Mouse (Mus musculus) kidney, postnatal 25 days (tissue): ENCODE measurements around the gene Hpd.

ENCODE experiments used
- DNase-seq, 2 experiments: peaks; one replicate each; pipeline ENCODE4 v3.0.0; 2021; ENCODE audit warnings: mixed read lengths in 2 of 2

Gene Hpd

GRCm38 (mm10) chr5:123146357-123146756 is 36.2 kb downstream of the Hpd start:
- DNase-seq: peak in 1 of 2 experiments; percentile 25

GRCm38 (mm10) chr5:123144746-123145590 is 37.6 kb downstream of the Hpd start:
- DNase-seq: no peak

DNA sequence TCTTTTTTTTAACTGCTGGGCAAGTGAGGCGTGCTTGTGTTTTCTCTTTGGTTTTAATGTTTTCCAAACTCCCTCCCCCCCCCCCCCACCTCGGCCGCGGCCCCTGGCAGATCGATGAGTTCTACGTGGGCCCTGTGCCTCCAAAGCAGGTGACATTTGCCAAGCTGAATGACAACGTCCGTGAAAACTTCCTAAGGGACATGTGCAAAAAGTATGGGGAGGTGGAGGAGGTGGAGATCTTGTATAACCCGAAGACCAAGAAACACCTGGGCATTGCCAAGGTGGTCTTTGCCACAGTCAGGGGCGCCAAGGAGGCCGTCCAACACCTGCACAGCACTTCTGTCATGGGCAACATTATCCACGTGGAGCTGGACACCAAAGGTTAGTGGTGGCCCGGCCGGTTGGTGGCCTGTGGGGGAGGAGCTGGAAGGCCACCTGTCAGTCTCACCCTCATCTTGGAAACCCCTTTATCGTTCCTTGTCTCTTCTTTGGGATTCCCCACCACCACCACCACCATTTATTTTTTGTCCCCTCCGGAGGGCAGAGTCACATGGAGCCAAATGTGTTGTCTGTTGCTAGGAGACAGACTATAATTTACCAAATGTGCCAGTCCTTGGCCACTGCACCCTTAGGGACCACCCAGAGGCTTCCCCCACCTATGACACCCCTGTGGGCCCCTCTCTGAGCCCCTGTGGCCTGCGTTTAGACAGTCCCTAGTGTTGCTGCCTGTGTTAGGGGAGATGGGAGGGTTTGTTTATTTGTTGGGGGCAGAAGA is 38.4 kb downstream of the Hpd start:
- no peak for DNase-seq

GRCm38 (mm10) chr5:123143251-123143970 is 39.1 kb downstream of the Hpd start:
- DNase-seq: peak; percentile 57 to 59

DNA sequence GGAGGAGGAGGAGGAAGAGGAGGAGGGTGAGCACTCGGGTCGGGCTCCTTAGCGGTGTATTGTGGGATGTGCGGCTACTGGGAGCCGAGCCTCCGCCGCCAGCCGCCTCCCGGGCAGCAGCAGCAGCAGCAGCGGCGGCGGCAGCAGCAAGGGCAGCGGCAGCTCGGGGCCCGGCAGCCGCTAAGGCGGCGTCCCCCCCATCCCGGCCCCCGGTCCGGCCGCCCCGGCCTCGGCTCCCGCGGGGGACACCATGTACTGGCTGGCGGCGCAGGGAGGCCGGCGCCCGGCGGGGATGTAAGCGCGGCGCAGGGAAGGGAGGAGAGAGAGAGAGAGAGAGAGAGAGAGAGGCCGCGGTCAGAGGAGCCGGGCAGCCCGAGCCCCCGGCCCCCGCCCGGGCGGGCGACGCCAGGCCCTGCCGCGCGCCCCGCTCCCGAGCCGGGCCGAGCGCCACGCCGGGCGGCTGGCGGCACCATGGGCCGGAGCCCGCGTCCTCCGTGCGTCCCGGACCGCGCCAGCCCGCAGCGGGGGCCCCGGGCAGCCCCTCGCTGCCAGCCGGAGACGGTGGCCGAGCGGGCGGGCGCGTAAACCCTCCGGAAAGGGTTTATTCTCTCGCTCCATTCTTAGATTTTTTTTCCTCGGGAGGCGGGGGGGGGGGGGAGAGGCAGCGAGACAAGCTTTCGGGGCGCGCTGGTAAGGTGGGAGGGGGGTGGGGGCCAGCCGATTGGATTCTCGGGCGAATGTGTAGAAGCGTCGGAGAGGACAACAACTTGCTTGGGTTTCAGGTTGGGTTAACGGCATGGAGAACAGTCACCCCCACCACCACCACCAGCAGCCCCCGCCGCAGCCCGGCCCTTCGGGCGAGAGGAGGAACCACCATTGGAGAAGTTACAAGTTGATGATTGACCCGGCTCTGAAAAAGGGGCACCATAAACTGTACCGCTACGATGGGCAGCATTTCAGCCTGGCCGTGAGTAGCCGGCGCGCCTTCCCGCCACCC is 40.1 kb downstream of the Hpd start, which contains the start of gene Setd1b:
TSS of gene Setd1b (plus strand) at position 33 of the 997 bp plus-strand sequence.
- peak; percentile 69 to 86 for DNase-seq

DNA sequence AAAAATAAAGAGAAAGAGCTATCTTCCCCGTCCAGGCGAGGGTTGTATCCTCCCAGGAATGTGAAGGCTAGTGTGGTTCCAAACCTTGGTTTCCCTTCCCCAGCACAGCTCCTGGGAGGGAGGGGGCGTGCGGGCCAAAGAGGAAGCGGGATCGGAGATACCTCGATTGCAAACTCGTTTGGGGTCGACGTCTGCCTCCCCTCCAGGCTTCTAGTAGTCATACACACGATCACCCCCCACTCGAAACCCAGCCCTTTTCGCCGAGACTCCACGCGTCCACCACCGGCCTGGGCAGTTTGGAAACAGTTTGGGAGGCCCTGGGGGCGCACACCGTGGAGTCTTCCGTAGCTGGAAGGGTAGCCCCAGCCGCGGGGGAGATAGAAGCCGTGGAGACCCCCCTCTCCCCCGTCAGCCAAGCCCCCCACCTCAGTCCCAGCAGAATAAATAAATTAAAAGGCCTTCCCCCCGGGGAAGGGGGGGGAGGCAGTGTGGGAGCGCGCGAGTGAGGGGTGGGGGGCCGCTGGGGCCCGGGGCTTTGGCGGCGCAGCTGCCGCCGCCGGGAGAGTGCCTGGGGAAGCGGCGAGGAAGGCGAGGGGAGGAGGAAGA is 40.9 kb downstream of the Hpd start:
- peak; percentile 55 to 78 for DNase-seq

DNA sequence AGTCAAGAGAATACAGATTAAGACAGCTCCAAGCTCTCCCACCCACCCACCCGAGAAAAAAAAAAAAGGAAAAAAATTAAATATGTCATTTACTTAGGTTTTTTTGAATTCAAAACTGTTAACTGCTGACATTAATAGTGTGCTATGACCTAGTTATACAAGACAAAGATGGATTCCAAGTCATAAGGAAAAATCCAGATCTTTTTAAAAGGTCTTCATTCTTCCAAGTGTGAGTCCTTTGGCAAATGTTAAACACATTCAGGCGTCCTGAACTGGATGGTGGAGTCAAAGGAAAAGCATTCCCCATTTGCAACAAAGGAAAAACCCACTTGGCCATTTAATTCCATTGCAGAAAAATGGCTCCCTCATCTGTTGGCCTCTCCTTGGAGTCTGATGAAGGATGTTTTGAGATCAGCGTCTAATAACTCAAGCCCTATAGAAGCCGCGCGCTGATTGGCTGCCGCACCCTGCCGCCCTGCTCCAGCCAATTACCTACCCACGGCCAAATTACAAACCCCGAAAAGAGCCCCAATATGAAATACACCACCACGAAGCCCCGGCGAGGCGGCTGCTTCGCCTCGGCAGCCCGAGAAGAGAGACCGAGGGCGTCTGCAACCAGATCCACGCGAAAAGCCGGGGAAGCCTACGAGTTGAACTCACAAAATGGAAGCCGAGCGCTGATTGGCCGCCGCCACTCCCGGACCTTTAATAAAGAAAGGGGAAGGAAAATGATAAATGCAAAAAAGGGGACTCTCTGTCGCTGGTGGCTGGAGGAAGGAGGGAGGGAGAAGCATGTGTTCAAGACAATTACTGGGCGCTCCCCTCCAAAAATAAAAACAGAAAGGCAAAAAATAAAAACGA is 41.6 kb downstream of the Hpd start:
- DNase-seq: peak; percentile 95 to 96

DNA sequence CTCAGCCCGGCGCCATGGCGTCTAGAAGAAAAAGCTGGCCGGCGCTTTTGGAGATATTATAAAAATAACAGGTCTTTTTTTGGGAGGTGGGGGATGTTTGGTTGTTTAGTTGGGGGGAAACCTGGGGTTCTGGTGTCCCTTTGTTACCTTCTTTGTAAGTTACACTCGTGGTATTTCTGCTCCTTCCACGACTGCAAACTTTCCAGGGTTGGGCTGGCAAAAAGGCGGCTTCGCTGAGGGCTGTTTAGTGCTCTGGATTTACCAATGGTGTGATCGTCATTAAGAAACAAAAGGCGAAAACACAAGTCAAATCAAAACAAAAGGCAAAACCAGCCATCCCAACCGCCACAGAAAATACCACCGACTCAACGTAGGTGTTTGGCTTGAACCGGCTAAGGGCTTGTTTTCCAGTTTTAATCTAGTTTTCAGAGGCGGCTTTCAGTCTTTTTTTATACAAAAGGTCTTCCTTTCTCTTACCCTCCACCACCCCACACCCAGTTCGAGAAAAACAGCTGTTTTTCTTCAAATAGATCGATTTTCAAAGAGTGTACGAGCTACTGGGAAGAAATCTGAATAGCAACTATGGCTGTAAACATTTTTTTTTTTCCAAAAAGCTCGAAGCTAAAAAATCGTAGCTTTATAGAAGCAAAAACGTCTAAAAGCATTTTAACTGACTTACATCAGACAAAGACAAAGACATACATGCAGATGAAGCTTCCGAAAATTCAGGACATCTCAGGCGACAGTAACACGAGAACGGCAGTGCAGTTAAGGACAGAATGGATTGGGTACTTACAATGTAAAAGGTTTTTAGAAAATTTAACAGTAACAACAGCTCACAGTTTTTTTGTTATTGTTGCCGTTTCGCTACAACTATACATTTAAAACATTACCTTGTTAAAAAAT is 42.6 kb downstream of the Hpd start:
- DNase-seq: no peak

GRCm38 (mm10) chr5:123138953-123139721 is 43.4 kb downstream of the Hpd start:
- DNase-seq: peak; percentile 89 to 93

GRCm38 (mm10) chr5:123138230-123138911 is 44.2 kb downstream of the Hpd start:
- peak; percentile 80 to 92 for DNase-seq

- DNase-seq: no peak
These were observed 44.7 kb downstream of the Hpd start for GRCm38 (mm10) chr5:123137910-123138229.

GRCm38 (mm10) chr5:123137044-123137909 is 45.2 kb downstream of the Hpd start:
- peak; percentile 93 to 96 for DNase-seq

- DNase-seq: peak; percentile 97
These were observed 46.0 kb downstream of the Hpd start for GRCm38 (mm10) chr5:123136361-123137043.

- DNase-seq: peak; percentile 95 to 98
These were observed 46.8 kb downstream of the Hpd start for GRCm38 (mm10) chr5:123135471-123136360.

DNA sequence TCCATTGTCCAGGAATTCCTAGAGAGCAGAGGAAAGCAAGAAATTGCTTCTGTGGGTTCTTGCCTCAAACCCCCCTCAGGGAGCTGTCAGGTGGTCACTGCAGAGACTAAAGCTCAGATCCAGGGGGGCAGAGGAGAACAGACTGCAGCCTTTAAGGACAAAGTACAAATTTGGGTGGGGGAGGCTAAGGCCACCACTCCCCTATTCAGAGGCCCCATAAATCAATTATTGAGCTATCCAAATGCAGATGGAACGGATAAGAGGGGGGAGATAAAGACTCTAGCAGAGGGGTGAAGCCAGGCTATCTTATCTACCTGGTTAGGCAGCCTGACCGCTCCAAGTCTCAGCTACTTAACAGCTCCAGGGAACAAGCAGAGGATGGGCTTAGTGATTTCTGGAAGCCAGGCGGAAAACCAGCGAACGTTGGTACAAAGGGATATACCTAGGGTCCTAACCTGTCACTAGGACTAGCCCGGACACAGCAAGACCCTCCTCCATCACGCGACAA is 47.6 kb downstream of the Hpd start:
- no peak for DNase-seq
